ENCODE assay signal across 8 mouse cellular contexts in the genomic region with DNA sequence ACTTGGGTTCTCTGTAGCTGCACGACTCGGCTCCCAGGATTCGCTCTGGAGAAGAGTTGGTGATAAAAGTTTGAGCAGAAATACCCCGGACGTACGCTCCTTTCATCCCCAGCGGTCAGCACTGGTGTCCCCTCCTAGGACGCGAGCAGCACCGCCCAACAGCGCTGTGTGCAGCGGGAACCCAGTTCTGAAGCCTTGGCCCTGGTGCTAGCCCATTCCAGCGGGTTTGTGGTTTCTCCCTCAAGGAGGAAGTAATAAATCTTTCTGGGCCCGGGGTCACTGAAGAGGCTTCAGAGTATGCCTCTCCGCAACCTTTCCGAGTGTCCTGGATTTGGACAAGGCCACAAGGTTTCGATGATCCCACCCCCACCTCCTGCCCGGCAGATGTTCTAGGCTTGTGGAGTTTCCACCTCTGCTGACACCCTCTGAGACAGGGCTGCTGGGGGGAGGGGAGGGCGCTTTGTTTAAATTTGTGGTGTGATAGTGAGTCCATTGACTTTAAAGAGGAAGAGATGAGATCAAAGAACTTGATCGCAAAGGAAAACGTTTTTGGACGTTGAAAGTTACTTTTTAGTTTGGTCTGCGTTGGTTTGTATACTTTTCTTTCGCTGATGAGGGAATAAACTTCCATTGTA. TPM values are rescaled to one million over a fixed set of nuclear protein-coding genes. Genes with fewer than 3 reads are reported as not detected.
DNase-seq lines count a peak whose midpoint lies in the region; ATAC-seq and TF ChIP-seq lines count a peak whose summit lies in the region.

No protein-coding gene starts in this region.

- WGBS in forebrain, embryonic 13.5 days: 1% methylated on average over 24 of the region's 24 CpGs
- WGBS in intestine, embryonic 16.5 days: under 1% methylated on average over 24 of the region's 24 CpGs
- under 1% methylated on average over 24 of the region's 24 CpGs for WGBS in liver, embryonic 15.5 days (ENCODE audit: insufficient replicate concordance)

- H3K27me3 ChIP-seq in C2C12 (ENCODE audit: control insufficient read depth, insufficient read depth, insufficient read length): no peaks in the 10 kb centered on the region
- 0 out of 2 replicates have a peak, but pooled peaks cover 5% of the 10 kb centered on the region for H3K27me3 ChIP-seq in forebrain, embryonic 13.5 days
- peaks cover 26% of the 10 kb centered on the region for H3K27me3 ChIP-seq in intestine, embryonic 16.5 days (replicated peaks; ENCODE audit: control insufficient read depth, insufficient read depth, low read length)
- H3K27me3 ChIP-seq in liver, embryonic 15.5 days: peaks cover 83% of the 10 kb centered on the region

- H3K36me3 ChIP-seq in C2C12 (ENCODE audit: control insufficient read depth, insufficient read depth): peaks cover 24% of the 10 kb centered on the region
- H3K36me3 ChIP-seq in forebrain, embryonic 13.5 days (ENCODE audit: poor library complexity, severe bottlenecking): no peaks in the 10 kb centered on the region
- no peaks in the 10 kb centered on the region for H3K36me3 ChIP-seq in intestine, embryonic 16.5 days (ENCODE audit: control insufficient read depth, insufficient read depth, low read length)
- H3K36me3 ChIP-seq in liver, embryonic 15.5 days (replicated peaks): no peaks in the 10 kb centered on the region

- H3K27ac ChIP-seq in forebrain, embryonic 13.5 days: peak overlapping the region; percentile 87; the same call in 1 of the 2 replicates
- H3K27ac ChIP-seq in intestine, embryonic 16.5 days (ENCODE audit: low read length): peak overlapping the region; percentile 87
- no peak overlapping the region for H3K27ac ChIP-seq in liver, embryonic 15.5 days (replicated peaks)

- peak overlapping the region; percentile 91 for H3K9ac ChIP-seq in forebrain, embryonic 13.5 days
- peak overlapping the region; percentile 74 for H3K9ac ChIP-seq in intestine, embryonic 16.5 days (ENCODE audit: low read depth, low read length)
- no peak overlapping the region for H3K9ac ChIP-seq in liver, embryonic 15.5 days

- H3K9me3 ChIP-seq in forebrain, embryonic 13.5 days (replicated peaks): no peaks in the 10 kb centered on the region
- H3K9me3 ChIP-seq in intestine, embryonic 16.5 days (ENCODE audit: control insufficient read depth, low read length): no peaks in the 10 kb centered on the region
- H3K9me3 ChIP-seq in liver, embryonic 15.5 days (replicated peaks): no peaks in the 10 kb centered on the region

- peaks cover 21% of the 10 kb centered on the region for H3K79me3 ChIP-seq in C2C12 (ENCODE audit: low read depth)

- no peak for TF ChIP-seq CTCF in C2C12 (IDR thresholded peaks at IDR 0.05; ENCODE audit: control insufficient read depth, insufficient read depth, insufficient read length)

- H3K4me1 ChIP-seq in forebrain, embryonic 13.5 days: peaks cover 21% of the 10 kb centered on the region
- peaks cover 8% of the 10 kb centered on the region for H3K4me1 ChIP-seq in intestine, embryonic 16.5 days (ENCODE audit: control insufficient read depth, insufficient read depth, low read length)
- peaks cover 6% of the 10 kb centered on the region for H3K4me1 ChIP-seq in liver, embryonic 15.5 days (replicated peaks)

- peak overlapping the region; percentile 99 for H3K4me2 ChIP-seq in forebrain, embryonic 13.5 days
- peak overlapping the region; percentile 98 for H3K4me2 ChIP-seq in intestine, embryonic 16.5 days (ENCODE audit: low read depth, low read length)
- H3K4me2 ChIP-seq in liver, embryonic 15.5 days: peak overlapping the region; percentile 68

- peak overlapping the region; percentile 60 for H3K4me3 ChIP-seq in C2C12 (ENCODE audit: insufficient read depth, poor library complexity, severe bottlenecking)
- H3K4me3 ChIP-seq in forebrain, embryonic 13.5 days: peak overlapping the region; percentile 81
- peak overlapping the region; percentile 68 for H3K4me3 ChIP-seq in intestine, embryonic 16.5 days (ENCODE audit: low read length)
- peak overlapping the region; percentile 47 for H3K4me3 ChIP-seq in liver, embryonic 15.5 days (replicated peaks)

- DNase-seq in ZHBTc4 (ENCODE audit: low read depth, low spot score) (peak; percentile 56), MN1 (ENCODE audit: low spot score) (no peak)
- peak; percentile 18 to 19 for DNase-seq in natural killer cell, adult 2 months (ENCODE audit: low spot score in 2 of 2)
- no peak for DNase-seq in spleen, postnatal 14 days (ENCODE audit: low spot score in 2 of 2)

- H3ac ChIP-seq in C2C12 (ENCODE audit: control insufficient read depth, insufficient read length, low read depth): peak overlapping the region; percentile 53

- peak; percentile 13; the same call in 1 of the 2 replicates for ATAC-seq in forebrain, embryonic 13.5 days
- ATAC-seq in intestine, embryonic 16.5 days: peak; percentile 58
- ATAC-seq in liver, embryonic 15.5 days (ENCODE audit: insufficient read depth): no peak

- H3K79me2 ChIP-seq in C2C12 (ENCODE audit: control insufficient read depth, insufficient read depth): peaks cover 42% of the 10 kb centered on the region

TF ChIP-seq in C2C12, 6 proteins besides CTCF, POLR2A, EP300 and RAD21:
- TF ChIP-seq MAX (IDR thresholded peaks at IDR 0.05) (peak; percentile 12), CEBPB (IDR thresholded peaks at IDR 0.05; ENCODE audit: low read depth) (no peak)

RNA-seq across cellular contexts. Expression of gene Chst2, which starts 1.2 kb away (rescaled TPM):
- 45.5 TPM for polyA plus RNA-seq in C2C12 (2012; fragmentation: generic; extraction: Trizol)
- polyA plus RNA-seq in forebrain, embryonic 13.5 days (2015; fragmentation: Nextera tagmentation; extraction: Ambion mirVana): 8.8 and 9.6 TPM in 2 replicates
- polyA plus RNA-seq in intestine, embryonic 16.5 days (2015; fragmentation: Nextera tagmentation; extraction: Ambion mirVana): 3.7 and 4.1 TPM in 2 replicates
- polyA plus RNA-seq in liver, embryonic 15.5 days (2015; fragmentation: Nextera tagmentation; extraction: Ambion mirVana): 0.25 and 0.31 TPM in 2 replicates

Comparison
In these comparisons a context has a peak if more than half of its experiments do, and no peak if none do; other contexts are left out.
1. DNase-seq: peak in ZHBTc4 (single experiment) and natural killer cell, adult 2 months (2 of 2); none in MN1 (single experiment) and spleen, postnatal 14 days (0 of 2).
2. Peak in every context shown above with its lines, with median percentiles within 50 percentile points of each other: H3K4me3 ChIP-seq and H3K4me2 ChIP-seq.